Mouse (Mus musculus): ENCODE results near the gene Psen2.

Psen2 gene

DNA sequence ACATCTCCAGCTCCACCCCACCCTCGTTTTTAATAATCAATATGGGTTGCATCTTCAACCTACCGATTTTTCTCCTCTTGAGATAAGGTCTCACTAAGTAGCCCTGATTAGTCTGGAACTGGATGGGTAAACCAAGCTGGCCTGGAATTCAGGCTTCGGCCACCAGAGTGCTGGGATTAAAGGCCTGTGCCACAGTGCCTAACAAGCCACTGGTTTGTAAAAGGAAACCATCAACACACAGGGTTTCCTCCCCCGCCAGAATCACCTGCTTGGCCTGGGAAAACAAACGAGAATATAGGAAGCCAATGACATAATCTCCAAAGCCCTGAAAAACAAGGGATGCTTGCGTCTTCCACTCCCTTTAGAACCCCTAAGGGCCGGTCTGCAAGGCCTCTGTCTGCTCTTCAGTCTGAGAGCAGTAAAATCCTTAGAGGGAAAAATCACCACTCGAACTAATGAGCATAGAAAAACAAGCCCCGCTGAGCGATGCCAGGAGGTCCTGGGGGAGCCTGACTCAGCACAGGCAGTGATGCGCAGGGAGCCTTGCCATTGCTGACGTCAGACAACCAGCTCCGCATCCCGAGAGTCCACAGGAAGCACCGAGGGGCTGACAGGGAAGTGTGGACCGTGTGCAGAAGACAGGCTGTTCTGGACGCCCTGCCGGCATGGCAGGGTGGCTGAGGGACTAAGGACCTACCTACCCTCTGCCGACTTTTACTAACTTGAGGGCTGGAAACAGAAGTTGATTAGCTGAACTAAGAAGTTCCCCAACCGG is 13.4 kb downstream of the Psen2 start:
- DNase-seq (ENCODE audit: extremely low spot score) = no peak

DNA sequence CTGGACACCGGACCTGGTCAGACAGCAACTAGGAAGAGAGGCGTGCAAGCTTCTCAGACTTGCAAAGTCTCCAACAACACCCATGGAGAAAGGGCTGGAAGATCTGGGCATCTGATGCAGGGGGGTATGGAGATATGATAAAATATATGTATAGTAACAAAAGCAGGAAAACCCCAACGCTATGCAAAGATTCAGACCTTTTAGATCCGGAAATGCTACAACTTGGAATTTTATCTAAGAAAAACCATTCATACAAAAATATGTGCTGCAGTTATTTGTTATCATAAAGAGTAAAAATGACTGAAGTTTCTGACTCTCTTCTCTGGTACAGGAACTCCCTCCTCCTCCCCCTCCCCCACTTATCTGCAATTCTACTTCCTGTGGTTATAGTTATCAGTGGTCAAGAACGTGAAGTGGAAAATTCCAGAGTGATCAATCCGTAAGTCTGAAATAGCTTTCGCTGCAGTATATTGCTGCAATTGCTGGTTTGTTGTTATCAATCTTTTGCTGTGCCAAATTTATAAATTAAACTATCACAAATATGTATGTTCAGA is 14.6 kb downstream of the Psen2 start:
- no peak for DNase-seq (ENCODE audit: extremely low spot score)

DNA sequence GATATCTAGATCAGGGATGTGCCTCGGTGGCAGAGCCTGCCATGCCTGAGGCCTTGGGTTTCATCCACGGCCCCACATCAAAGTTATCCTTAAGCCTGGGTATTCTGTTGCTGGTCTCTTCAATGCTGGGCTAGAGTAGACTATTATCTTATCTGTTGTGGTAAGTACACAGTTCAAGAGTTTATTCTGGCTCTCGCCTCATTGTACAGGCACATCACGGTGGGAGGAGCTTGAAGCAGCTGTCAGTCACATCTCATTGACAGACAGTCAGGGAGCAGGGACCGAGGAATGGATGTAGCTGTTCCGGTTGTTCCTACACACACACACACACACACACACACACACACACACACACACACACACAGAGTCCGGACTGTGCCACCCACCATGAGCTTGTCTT is 15.3 kb downstream of the Psen2 start:
- DNase-seq (ENCODE audit: extremely low spot score) = no peak

DNA sequence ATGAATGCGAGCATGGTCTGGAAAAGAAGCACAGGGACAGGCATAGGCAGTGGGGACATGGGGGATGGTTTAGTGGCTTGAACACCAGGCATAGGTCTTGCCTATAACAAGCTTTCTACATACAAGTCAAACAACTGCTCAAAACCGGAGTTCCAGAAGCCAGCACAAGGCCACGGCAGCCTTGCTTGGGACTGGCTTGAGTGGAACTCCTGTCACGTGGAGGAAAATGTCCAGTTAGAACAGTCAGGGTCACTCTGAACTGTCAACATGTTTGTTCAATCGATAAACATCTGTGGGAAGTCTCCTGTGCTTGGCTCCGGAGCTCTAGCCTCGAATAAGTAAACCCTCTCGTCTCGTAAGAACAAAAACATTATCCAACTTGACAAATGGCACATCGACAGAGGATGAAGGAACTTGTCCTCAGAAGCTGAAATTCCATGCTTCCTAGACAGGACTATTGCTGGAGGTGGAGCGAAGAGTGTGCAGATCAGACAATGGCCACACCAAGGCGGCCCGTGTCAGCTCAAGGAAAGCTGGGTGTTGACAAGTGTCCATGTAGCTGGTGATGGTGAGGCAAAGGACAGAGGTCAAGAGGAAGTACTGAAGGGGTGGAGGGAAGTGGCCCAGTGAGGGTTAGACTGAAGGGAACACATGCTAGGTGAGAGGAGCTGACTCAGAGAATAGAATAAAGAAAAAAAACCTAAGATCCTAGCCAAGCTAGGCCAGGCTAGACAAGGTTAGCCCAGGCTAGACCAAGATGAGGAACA is 17.3 kb downstream of the Psen2 start:
- DNase-seq (ENCODE audit: extremely low spot score) = no peak

DNA sequence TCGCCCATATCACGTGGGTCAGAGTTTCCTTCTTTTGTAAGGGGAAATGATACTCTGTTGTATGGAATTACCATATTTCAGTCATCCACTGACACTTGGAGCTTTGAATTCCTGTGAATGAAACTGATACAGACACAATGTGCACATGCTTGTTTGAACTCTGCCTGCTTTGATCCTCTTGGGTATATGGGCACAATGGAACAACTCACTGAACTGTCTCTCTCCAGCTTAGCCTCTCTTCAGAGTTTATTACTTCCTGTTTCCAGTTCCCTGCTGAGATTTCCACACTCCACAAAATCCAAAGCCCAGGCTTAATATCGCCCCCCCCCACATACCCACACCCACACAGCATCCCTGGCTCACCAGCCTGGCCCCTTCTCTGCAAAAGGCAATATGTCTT is 31.5 kb downstream of the Psen2 start:
- DNase-seq (ENCODE audit: extremely low spot score) = no peak

DNA sequence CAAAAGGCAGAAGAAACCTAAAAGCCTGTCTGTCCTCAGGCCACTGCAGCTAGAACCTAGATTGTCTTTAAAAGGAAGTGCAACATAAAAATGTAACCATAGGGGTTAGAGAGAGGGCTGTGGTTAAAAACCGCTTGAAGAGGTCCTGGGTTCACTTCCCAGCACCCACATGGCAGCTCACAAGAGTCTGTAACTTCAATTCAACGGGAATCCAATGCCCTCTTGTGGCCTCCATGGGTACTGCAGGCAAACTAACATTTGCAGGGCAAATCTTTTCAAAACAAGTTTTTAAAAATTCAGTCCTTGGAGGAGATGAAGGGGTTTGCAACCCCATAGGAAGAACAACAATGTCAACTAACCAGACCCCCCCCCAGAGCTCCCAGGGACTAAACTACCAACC is 32.7 kb downstream of the Psen2 start:
- peak; percentile 24 for DNase-seq (ENCODE audit: extremely low spot score)

DNA sequence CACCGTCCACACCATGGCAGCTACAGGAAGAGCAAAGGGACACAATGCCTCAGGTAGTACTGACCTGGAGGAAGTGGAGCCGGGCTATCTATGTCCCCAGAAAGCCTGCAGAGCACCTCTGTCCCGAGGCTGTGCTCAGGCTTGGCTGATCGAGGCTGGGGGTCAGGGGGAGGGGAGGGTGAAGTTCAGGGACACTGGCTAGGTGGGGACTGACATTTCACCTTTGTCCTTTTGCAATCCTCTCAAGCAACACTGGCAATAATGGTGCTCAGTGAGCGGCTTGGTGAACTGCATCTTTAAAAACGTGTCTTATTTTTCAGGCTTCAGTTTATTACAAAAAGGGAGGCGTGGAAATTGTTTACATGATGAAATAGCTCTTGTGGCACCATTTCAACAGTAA is 33.3 kb downstream of the Psen2 start:
- DNase-seq (ENCODE audit: extremely low spot score) = no peak

DNA sequence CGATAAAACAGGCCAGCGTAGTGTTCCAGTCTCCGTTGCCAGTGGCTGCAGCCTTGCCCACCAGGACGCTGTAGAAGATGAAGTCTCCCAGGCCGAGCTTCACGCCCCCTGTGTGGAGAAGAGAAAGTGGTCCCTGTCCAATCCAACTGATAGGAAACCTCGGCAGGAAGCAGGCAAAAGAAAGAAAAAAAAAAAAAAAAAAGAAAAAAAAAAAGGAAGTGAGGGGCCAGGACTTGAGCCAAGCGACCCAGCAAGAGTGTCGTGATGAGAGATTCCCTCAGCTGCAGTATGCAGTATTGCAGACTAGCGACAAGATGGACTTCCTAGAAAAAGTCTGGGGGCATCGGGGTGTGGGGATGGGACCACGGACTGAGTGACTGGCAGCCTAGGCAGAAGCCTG is 34.4 kb downstream of the Psen2 start:
- no peak for DNase-seq (ENCODE audit: extremely low spot score)

DNA sequence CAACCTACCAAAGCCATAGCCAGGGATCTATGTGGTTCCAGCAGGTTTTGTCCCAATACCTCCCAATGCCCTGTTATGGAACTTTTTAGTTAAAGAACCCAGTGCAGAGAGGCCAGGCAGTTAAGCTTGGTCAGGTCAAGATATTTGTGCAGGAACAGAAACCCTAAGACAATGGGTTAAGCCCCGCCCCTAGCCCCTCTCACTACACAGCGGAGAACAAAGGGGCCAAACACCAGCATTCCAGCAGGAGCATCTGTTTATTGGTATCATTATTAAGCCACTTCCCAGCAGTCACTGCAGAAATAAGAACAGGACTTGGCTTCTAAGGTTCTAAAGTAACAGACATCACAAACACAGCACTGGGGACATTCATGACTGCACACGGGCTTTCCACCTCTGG is 36.5 kb downstream of the Psen2 start:
- no peak for DNase-seq (ENCODE audit: extremely low spot score)

DNA sequence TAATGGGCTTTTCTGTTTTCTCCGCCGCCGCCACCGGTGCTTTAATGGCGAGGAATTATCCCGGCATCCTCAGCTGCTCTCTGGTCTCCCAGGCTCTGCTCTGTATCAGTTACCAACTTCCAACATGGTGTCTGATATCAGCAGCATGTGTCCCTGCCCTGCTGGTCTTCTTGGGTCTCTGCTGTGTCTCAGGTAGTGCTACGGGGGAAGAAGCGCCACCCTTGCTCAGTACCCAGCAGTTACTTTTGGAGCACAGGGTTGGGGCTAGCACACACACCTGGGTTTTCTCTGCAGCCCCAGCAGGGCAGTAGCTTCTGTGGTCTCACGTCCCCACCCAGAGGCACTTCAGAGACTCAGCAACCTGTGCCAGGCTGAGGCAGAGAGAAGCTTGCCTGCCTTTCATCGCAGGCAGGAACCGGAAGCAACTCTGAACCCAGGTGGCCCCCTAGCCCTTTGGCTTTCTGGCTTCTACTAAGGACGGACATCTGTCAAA is 37.0 kb downstream of the Psen2 start:
- DNase-seq (ENCODE audit: extremely low spot score) = peak; percentile 55

DNA sequence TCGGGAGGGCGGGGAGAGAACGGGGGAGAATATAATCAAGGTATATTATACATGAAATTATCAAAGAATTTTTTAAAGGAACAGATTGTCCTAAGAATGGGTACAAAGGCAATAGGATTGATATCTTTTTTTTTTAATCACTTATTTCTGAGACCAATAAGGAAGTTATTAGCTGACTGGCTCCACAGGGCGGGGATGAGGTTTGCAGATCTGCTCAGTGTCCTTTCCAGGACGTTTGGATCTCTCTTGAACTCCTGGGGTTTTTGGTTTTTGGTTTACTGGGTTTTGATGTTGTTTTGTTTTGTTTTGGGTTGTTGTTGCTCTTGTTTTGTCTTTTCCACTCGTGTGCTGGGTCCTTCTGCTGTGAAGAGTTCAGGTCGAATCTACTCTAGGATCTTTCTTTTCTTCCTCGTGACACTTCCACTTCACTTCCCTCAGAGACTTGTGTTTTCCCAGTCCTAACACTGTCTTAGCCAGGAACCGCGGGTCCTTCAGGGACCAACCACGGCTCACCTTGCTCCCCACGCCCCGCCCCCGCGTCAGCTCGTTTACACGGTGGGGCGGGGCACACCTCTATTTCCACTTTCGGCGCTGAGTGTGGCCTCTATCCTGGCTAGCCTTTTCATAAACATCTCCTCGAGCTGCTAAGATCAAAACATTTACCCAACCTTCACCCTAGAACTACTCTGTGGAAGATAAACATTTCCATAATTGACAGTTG is 37.6 kb downstream of the Psen2 start:
- peak; percentile 55 for DNase-seq (ENCODE audit: extremely low spot score)

DNA sequence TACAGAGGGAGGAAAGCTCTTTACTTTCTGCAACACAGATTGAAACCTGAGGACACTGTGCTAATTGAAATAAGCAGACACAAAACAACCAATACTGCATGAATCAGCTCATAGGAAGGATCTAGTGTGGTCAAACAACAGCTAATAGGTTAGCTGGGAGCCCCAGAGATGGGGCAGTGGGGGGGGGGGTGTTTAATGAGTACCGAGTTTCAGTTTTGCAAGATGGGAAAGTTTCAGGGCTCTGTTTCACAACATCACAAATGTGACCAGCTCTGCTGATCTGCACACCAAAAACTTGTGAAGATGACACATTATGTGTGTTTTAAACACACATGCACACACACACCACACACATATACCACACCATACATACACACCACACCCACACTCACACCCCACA is 41.2 kb downstream of the Psen2 start:
- DNase-seq (ENCODE audit: extremely low spot score) = no peak

DNA sequence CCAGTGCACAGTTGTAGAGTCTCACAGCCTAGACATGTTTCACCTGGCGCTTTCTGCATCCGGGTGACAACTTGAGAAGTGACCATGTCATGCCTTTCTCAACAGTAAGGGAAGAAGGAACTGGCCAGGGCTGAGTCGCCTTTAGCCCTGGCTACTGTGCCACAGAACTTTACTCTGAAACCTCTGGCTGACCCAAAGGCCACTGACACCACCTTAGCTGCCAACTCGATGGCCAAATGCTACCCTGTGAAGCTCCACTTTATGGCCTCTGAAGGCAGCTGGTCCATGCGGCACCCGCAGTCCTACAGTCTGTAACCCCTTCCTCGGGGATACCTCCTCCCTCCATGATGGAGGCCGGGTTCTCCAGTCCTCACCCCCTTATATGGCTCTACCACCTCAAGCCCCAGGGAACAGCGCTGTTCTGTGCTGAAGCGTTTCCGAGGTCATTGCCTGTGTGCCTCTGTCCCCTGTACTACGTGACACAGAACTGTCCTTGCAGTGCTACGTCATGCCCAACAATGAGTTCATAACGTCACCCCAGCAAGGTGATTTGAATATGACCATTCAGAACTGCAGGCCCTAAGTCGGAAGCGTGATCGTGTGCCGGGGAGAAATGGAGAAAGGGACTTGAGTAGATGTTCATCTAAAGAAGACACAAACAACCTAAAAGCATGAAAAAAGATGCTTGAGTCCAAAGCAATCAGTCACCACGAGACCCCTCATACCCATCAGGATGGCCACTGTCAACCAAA is 42.3 kb downstream of the Psen2 start:
- no peak for DNase-seq (ENCODE audit: extremely low spot score)

DNA sequence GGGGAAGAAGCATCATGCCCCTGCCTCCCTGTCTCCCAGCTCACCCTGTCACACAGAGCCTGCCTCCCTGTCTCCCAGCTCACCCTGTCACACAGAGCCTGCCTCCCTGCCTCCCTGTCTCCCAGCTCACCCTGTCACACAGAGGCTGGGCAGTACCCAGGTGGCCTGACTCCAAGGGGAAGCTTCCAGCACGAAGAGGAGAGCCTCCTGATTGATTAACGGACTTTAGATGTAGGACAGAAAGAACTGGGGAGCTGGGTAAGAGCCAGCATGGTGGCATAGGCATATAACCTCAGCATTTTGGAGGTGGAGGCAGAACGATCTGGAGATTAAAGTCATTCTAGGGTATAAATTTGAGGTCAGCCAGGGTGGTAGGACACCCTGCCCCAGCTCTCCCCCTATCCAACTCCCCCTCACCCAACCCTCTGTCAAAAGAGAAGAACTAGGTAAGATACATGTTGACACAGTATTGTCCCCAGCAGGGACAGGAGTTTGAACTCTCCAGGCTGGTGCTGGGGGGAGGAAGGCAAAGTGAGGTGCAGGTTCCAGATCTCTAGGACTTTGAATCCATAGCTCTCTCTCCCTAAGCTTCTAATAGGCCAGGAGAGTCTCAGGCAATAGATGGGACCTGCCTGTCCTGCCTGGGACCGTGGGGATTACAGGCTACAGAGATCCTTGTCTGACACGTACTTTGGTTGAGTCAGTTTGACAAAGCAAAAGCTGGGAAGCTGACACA is 46.5 kb downstream of the Psen2 start:
- no peak for DNase-seq (ENCODE audit: extremely low spot score)

DNA sequence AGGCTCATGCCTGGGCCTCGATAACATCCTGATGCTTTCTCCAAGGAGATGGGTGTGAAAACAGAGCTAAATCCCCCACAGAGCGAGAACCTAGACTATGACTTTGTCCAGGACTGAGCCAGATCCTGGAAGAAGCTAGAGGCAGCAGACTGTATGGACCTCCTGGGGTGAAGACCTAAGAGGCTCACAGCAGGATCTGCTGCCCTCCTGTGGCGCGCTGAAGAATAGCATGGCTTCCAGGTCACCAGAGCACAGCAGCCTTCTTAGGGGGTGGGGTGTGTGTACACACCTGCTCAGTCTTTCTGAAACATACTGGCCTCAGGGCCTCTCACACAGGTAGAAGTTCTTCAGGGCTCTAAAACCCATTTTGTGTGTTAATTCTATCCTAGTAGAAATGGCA is 48.2 kb downstream of the Psen2 start:
- DNase-seq (ENCODE audit: extremely low spot score) = peak; percentile 34

DNA sequence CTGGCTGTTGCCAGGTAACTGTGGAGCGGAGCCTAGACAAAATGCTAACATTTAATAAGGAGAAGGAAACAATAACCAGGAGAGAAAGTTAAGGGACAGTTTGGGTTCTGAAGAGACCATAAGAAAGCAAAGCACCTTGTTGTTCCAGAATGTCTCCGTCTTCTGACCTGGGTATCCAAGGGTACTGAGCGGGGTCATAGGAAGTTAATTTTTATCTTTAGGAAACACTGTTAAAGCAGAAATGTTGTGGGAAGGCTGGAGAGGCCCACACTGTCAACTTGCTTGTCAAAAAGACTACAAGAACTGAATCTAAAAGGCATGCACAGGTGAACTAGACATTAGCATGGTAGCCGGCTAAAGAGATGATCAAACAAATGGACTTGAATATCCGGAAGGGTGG is 50.3 kb downstream of the Psen2 start:
- DNase-seq (ENCODE audit: extremely low spot score) = no peak

DNA sequence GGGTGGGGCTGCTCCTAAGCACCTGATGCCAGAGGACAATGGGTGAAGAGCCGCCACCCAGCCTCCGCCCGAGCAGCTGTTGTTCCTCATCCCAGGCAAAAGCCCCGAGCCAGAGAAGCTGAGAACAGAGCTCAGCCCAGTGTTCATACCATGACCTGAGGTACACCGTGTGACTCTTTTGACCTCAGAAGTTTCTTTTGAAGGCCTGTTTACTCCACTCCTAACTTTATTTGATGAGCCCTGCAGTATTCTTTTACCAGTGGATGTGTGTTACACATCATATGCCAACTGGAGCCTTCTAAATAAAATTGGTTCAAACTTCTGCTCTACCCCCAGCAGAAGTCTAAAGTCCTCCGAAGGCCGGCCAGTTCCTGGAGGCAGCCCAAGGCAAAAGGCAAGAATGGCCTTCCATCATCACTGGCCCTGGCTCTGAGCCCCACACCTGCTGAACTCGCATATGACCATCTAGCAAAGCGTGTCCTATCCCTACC is 52.4 kb downstream of the Psen2 start:
- no peak for DNase-seq (ENCODE audit: extremely low spot score)

DNA sequence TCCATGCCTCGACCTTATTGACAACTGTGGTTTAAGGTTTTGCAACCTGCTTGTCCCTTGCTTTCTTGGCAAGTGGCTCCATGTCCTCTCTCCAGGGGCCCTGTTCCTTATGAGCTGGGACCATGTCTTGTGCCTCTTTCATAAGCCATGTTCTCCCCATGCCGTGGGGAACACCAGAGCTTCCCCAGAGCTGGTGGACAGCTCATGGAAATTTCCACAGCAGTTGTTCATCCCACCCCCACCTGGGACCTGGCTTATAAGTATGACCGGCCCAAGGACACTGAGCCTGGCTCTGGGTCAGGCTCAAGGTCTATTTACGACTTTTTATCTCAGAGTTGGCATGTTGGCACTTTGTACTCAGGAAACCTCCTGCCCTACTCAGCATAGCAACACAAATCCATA is 53.2 kb downstream of the Psen2 start:
- no peak for DNase-seq (ENCODE audit: extremely low spot score)

DNA sequence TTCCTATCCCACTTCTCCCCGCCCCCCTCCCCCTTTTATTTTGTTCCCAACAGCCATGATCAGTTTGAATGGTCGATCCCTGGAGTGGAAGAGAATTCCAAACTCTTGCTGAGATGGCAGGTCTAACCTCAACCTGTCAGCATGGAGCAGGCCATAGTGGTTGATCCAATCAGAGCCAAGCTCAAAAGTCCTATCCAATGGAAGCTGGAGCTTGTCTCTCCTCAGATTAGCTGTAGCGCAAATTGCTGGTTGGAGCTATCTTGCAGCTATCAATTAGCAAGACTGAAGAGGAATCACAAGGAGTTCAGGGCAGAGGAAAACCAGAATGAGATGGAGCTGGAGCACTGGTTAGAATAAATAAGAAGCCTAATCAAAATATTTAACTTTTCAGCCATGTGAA is 54.9 kb downstream of the Psen2 start:
- DNase-seq (ENCODE audit: extremely low spot score) = no peak

DNA sequence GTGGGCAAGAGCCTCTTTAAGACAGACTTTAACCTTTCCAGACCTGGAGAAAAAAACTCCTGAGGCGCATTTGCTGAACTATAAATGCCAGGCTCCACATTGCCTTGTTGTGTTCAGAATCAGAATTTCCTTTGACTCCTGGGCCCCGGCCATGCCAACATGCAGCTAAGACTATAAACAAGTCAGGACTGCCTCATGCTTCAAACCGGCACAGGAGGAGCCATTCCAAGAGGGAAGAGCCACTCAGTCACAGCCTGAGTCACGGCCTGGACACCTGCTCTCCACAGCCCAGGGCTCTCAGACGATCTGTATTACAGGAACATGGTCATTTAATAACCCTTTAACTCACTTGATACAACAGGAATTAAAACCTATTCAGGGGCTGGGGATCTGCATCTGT is 62.5 kb downstream of the Psen2 start:
- DNase-seq (ENCODE audit: extremely low spot score) = no peak

DNA sequence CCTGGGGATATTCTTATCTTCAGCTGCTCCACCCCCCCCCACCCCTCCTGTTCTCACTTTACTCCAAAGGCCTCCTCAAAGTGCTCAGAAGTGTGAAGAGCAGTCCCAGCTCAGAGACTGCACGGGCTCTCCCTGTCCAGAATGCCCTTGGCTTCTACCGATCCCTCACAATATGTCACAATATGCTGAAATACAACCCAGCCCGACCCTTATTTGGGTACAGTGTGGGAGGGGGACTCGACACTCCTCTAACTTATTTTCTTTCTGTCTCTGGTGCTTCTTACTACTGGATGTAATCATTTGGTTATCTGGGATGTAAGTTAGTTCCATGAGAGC is 63.6 kb downstream of the Psen2 start:
- DNase-seq (ENCODE audit: extremely low spot score) = no peak

Measured in embryo, embryonic 9.5 days (tissue).